Comparison of ENCODE assay signal across 8 mouse cellular contexts in genomic region chr7:99979081-99979480, GRCm38 (mm10). TPM values are rescaled to one million over a fixed set of nuclear protein-coding genes. Genes with fewer than 3 reads are reported as not detected.
A peak's percentile ranks its signal among the peaks of the same experiment; 100 is the strongest.
DNase-seq lines count a peak whose midpoint lies in the region; ATAC-seq and TF ChIP-seq lines count a peak whose summit lies in the region.

No protein-coding gene starts in this region.

- peak overlapping the region; percentile 65 for H3K4me3 ChIP-seq in C2C12 (ENCODE audit: insufficient read depth, poor library complexity, severe bottlenecking)
- peak overlapping the region; percentile 95 for H3K4me3 ChIP-seq in forebrain, embryonic 14.5 days (ENCODE audit: low read depth, low read length)
- peak overlapping the region; percentile 76 to 87 for H3K4me3 ChIP-seq in liver, embryonic 14.5 days (ENCODE audit: insufficient read depth in 1 of 2, low read depth in 2 of 2, low read length in 2 of 2)

- H3K4me1 ChIP-seq in forebrain, embryonic 14.5 days (ENCODE audit: control insufficient read depth, insufficient read depth, low read length) = peaks cover 10% of the 10 kb centered on the region
- H3K4me1 ChIP-seq in liver, embryonic 14.5 days (replicated peaks; ENCODE audit: control insufficient read depth in 2 of 2, insufficient read depth in 2 of 2, low read length in 1 of 2) = peaks cover 4 to 21% of the 10 kb centered on the region in 2 experiments; a peak in 3 of 4 replicates

- intact Hi-C loops in heart, postnatal 25 days (cut with DNase I) = no loop called here

- no peaks in the 10 kb centered on the region for H3K36me3 ChIP-seq in C2C12 (ENCODE audit: control insufficient read depth, insufficient read depth)
- no peaks in the 10 kb centered on the region for H3K36me3 ChIP-seq in forebrain, embryonic 14.5 days (ENCODE audit: control insufficient read depth, insufficient read depth, low read length)
- H3K36me3 ChIP-seq in liver, embryonic 14.5 days (replicated peaks; ENCODE audit: control insufficient read depth, insufficient read depth, low read depth) = no peaks in the 10 kb centered on the region

- H3ac ChIP-seq in C2C12 (ENCODE audit: control insufficient read depth, insufficient read length, low read depth) = peak overlapping the region; percentile 33

- H3K27me3 ChIP-seq in C2C12 (ENCODE audit: control insufficient read depth, insufficient read depth, insufficient read length) = no peaks in the 10 kb centered on the region
- no peaks in the 10 kb centered on the region for H3K27me3 ChIP-seq in forebrain, embryonic 14.5 days (replicated peaks; ENCODE audit: control insufficient read depth, insufficient read depth, low read length)
- H3K27me3 ChIP-seq in liver, embryonic 14.5 days (ENCODE audit: control insufficient read depth, insufficient read depth, low read length) = no peaks in the 10 kb centered on the region

- 6% methylated on average over 6 of the region's 6 CpGs for WGBS in forebrain, embryonic 14.5 days
- 15% methylated on average over 6 of the region's 6 CpGs for WGBS in liver, embryonic 14.5 days (ENCODE audit: insufficient replicate concordance)

- no peaks in the 10 kb centered on the region for H3K9me3 ChIP-seq in forebrain, embryonic 14.5 days (replicated peaks; ENCODE audit: control insufficient read depth, low read length)
- H3K9me3 ChIP-seq in liver, embryonic 14.5 days (ENCODE audit: control insufficient read depth, low read length) = no peaks in the 10 kb centered on the region

- ATAC-seq in forebrain, embryonic 14.5 days = no peak
- ATAC-seq in liver, embryonic 14.5 days (ENCODE audit: insufficient read depth) = no peak

- H3K9ac ChIP-seq in forebrain, embryonic 14.5 days (ENCODE audit: low read length) = peak overlapping the region; percentile 95
- H3K9ac ChIP-seq in liver, embryonic 14.5 days (replicated peaks) = peak overlapping the region; percentile 14; the same call in 1 of the 2 replicates

- no peak for TF ChIP-seq CTCF in C2C12 (IDR thresholded peaks at IDR 0.05; ENCODE audit: control insufficient read depth, insufficient read depth, insufficient read length)
- TF ChIP-seq CTCF in liver, embryonic 14.5 days (IDR thresholded peaks at IDR 0.05; ENCODE audit: low read depth) = no peak

- DNase-seq in heart, adult 11 months = peak; percentile 49
- no peak for DNase-seq in heart, postnatal 25 days (ENCODE audit: low spot score)
- DNase-seq in forebrain, embryonic 14.5 days (ENCODE audit: low spot score) = no peak
- no peak for DNase-seq in liver, embryonic 14.5 days (ENCODE audit: low read depth in 3 of 3, low spot score in 3 of 3)
- no peak for DNase-seq in layer of hippocampus, adult 9-11 months
- DNase-seq in adipocyte (ENCODE audit: low spot score) = no peak
- no peak for DNase-seq in layer of hippocampus, postnatal 36 days

- peaks cover 59% of the 10 kb centered on the region for H3K79me2 ChIP-seq in C2C12 (ENCODE audit: control insufficient read depth, insufficient read depth)

- TF ChIP-seq EP300 in liver, embryonic 14.5 days (IDR thresholded peaks at IDR 0.05; ENCODE audit: low read depth) = no peak

- peaks cover 45% of the 10 kb centered on the region for H3K79me3 ChIP-seq in C2C12 (ENCODE audit: low read depth)

- H3K4me2 ChIP-seq in forebrain, embryonic 14.5 days (ENCODE audit: low read length) = peak overlapping the region; percentile 77
- H3K4me2 ChIP-seq in liver, embryonic 14.5 days (ENCODE audit: low read depth) = peak overlapping the region; percentile 89

- no peak overlapping the region for H3K27ac ChIP-seq in forebrain, embryonic 14.5 days (ENCODE audit: low read depth, low read length)
- H3K27ac ChIP-seq in liver, embryonic 14.5 days = no peak overlapping the region

TF ChIP-seq in C2C12, 6 proteins besides CTCF, POLR2A, EP300 and RAD21:
- TF ChIP-seq MYOD1 (IDR thresholded peaks at IDR 0.05; ENCODE audit: control insufficient read depth, insufficient read length, low read depth) (no peak), USF1 (IDR thresholded peaks at IDR 0.05; ENCODE audit: low read depth) (no peak), MAX (IDR thresholded peaks at IDR 0.05) (no peak), MYOG (IDR thresholded peaks at IDR 0.05; ENCODE audit: control insufficient read depth, extremely low read depth, insufficient read length) (no peak), CEBPB (IDR thresholded peaks at IDR 0.05; ENCODE audit: low read depth) (no peak)
TF ChIP-seq in C2C12: peak in this region for 0.

RNA-seq across cellular contexts. Expression of gene Rnf169, which starts 1.2 kb away (rescaled TPM):
- total RNA-seq in heart, postnatal 25 days (2021) = 10 to 100 TPM in 1 of 2 experiments, 1 to 10 TPM in 1; 9.8 to 10.2 TPM
- polyA plus RNA-seq in C2C12 (2012; fragmentation: generic; extraction: Trizol) = 3.2 TPM
- 3.6 and 4.9 TPM in 2 replicates for polyA plus RNA-seq in forebrain, embryonic 14.5 days (2014; fragmentation: Nextera tagmentation; extraction: Ambion mirVana)
- 1.5 and 2.2 TPM in 2 replicates for polyA plus RNA-seq in liver, embryonic 14.5 days (2012; rRNA removed)
- 1.5 and 1.6 TPM in 2 replicates for polyA plus RNA-seq in liver, embryonic 14.5 days (2014; fragmentation: Nextera tagmentation; extraction: Ambion mirVana)
- 10 to 100 TPM; 24.6 to 29.5 TPM for total RNA-seq in layer of hippocampus, postnatal 36 days (2021)

RNA-seq across cellular contexts. Expression of gene Chrdl2, which starts 26.9 kb away (rescaled TPM):
- under 1 TPM in 1 of 2 experiments, not detected in 1; 0.36 TPM for total RNA-seq in heart, postnatal 25 days (2021)
- polyA plus RNA-seq in C2C12 (2012; fragmentation: generic; extraction: Trizol) = not detected
- polyA plus RNA-seq in forebrain, embryonic 14.5 days (2014; fragmentation: Nextera tagmentation; extraction: Ambion mirVana) = not detected in 2 replicates
- polyA plus RNA-seq in liver, embryonic 14.5 days (2012; rRNA removed) = 0.02 TPM in 2 replicates
- not detected in 2 replicates for polyA plus RNA-seq in liver, embryonic 14.5 days (2014; fragmentation: Nextera tagmentation; extraction: Ambion mirVana)
- total RNA-seq in layer of hippocampus, postnatal 36 days (2021) = under 1 TPM; 0.47 to 0.58 TPM
